Mouse (Mus musculus) spleen, postnatal 4 days (tissue): ENCODE data around the gene Cep63.

Experiments
- DNase-seq, 2 experiments: peaks; one replicate each; pipeline ENCODE4 v3.0.0; 2022; ENCODE audit warnings: low spot score in 2 of 2

Cep63 gene

DNA sequence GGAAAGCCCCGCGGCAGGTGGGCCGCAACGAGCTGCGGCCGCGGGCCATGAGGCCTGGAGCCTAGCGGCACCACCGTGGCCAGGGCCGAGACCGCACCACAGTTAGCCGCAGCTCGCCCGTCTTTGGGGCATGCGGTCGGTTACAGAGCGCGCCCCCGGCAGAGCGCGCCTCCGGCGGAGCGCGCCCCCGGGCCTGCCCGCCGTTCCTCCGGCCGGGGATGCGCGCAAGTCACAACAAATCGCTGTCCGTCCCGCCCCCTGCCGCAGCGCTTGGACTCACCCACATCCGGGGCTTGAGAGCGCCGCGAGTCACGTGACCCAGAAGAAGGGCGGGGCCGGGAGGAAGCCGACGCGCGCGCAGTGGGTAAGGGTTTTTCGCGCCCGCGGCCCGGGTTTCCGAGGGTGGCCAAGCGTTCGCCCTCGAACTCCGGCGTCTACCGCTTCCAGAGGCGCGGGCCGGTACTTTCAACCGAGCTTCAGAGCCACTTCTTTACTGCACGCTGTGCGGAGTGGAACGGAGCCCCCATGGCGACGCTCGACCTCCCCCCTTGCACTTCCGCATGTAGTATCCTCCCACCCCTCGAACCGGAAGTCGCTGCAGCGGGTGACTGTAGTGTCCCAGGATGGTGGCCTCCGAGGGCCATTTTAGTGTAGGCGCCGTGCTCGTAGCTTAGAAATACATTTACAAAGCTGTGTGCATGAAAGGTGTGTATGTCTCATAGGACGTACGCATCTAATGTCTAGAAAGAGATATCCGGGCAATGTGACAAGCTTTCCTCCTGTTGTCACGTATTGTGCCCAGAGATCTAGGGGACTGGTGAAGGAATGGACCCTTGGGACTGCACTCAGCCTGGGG is at the start of gene Cep63, which contains the start of gene Anapc13:
Cep63 (minus strand) TSS at position 552 of the 856 bp plus-strand sequence.
Anapc13 (plus strand) TSS at position 314 of the 856 bp plus-strand sequence.
- peak; percentile 98 to 99 for DNase-seq

DNA sequence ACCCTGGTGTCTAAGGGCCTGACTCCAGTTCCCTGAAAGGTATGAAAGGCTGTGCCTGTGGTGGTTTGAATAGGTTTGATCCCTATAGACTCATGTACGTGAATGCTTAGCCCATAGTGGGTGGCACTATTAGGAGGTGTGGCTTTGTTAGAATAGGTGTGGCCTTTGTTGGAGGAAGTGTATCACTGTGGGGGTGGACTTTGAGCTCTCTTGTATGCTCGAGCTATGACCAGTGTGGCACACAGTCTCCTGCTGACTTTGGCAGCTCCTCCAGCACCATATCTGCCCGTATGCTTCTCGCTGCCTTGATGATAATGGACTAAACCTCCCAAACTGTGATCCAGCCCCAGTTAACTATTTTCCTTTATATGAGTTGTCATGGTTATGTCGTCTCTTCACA is 49.6 kb upstream of the Cep63 start:
- no peak for DNase-seq

DNA sequence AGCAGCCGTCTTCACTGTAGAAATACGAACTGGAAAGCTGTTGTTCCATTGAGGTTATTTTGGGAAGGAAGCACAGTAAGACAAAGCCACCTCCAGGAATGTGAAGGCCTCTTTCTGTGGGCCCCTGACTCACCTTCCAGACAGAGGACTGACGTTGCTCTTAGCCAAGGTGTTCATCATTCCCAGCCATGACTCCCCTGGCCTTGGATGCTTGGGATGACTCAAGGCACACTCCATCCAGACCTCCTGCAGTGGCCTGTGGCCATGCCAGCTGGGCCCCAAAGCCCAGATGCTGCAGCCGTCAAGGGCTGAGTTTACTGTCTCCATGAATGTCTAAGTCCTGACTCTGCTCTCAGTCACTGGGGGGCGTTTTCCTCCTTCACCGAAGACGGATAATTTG is 47.0 kb upstream of the Cep63 start:
- DNase-seq: no peak

DNA sequence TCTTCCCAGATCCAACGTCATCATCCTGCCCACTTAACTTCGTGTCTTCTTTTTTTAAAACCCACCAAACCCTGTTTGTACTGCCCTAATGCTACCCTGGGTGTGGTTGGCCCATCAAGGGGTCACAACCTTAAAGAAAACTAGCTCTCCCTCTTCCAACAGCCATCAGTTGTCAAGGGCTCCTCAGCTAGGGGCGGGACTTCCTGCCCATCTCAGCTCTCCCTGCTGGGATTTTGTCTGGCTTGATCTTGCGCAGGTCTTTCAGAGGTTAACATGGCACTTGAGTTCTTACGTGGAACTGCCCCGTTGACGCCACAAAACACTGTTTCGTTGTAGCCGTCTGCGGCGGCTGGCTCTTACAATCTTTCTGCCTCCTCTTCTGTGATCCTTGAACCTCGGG is 42.6 kb upstream of the Cep63 start:
- DNase-seq: no peak

DNA sequence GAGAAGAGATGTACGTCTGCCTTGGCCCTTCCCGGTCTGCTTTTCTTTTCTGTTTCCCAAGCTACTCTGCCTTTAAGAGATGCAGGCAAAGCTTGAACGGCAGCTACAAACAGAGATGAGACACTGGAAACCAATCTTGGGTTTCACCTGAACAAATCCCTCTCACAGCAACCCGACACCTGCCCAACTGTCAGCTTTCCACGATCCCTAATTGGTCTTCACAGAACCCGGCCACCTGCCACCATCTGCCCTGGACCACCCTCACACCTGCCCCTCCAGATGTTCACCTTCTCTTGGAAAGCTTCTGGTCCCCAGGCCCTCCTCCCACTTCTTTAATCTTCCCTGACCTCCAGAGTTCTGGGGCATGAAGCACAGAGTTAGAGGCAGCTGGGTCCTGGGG is 41.8 kb upstream of the Cep63 start:
- DNase-seq: no peak

DNA sequence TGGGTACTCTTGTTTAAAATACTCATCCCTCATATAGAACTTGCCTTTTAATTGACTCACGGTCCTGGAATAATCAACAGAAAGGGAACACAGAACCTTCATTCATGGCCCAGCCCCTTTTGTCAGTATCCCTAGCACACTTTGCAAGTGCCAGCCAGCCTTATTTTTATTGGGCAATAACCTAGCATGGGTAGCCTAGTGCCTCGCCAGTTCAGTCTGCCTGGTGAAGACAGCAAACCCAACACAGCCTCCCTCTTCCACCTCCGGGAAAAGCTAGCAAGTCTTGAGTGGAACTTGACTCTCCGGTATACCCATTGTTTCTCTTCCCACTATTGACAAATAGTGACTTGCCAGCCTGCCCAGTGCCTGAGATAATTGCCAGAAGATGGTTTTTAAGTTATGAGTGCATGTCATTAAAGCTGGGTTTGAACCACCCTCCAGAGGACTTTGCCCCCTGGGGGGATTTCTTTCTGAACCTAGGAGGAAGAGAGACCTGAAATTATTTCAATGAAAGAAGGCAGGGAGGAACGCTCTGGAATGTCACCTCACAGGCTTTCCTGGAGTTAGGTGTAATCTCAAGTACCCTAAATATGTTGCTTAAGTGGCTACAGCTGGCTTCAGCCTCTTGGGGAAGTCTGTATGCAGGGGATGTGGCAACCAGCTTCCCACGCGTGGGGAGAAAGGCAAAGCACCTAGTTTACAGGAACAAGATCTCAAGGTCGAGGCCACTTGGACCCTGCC is 30.2 kb upstream of the Cep63 start:
- no peak for DNase-seq

DNA sequence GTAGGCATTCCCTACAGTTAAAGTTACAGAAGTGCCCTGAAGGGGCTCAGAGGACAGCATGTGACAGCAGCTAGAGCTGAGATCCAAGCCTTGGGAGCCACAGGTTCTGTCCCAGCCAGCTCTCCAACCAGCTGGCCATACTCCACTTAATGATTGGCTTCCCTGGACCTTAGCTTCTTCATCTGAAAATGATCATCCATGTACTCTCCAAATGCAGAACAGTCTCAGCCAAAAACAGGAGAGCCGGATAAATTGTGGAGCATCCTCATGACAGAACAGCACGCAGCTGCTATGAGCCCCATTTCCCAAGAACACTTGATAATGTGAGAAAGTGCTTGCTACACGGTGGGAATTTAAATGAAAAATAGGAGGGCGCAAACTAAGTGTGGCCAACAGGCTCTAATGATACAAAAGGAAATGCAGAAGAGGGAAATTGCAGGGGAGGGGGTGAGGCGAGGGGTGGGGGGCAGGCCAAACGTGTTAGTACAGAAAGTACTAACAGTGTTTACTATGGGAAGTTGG is 24.9 kb upstream of the Cep63 start:
- DNase-seq: no peak

DNA sequence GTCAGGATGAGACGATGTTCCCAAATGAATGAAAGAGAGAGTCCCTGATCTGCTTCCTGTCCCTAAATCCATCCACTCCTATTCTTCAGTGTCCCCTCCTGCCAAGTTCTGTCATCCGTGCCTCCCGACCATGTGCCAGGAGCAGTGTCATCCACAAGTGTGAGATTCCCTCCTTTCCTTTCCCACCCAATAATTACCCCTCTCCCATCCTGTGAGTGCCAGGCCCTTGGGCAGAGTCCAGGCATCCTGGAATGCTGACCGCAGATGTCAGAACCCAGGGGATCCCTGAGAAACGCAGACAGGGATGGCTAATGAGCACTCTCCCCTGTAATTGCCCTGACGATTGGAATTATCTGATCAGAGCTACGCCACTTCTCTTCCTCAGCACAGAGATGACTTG is 24.3 kb upstream of the Cep63 start:
- DNase-seq: no peak

DNA sequence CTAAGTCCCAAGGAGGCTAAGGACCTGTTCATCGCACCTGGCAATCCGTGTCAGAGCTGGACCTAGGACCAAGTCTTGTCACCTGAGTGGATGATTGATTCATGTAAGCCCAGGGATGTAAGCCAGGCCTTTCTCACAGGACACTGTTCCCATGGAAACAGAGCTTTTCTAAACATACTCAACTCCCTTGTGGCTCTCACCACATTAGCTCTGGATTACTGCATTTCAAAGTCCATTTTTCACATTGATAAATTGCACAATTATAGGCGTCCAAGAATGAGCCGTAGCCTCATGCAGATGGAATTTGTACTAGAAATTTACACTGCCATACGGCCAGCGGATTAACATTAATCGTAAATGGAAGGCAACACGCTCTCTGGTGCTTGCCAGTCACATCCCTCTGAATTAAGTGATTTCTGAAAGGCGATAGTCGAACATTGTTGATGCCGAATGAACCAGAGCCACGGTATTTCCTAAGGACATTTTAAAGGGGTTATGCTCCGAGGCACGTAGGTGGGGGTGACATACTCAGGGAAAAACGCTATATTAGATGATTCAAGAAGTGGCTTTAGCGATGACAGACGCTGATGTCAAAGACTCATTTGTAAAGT is 23.7 kb upstream of the Cep63 start:
- no peak for DNase-seq

DNA sequence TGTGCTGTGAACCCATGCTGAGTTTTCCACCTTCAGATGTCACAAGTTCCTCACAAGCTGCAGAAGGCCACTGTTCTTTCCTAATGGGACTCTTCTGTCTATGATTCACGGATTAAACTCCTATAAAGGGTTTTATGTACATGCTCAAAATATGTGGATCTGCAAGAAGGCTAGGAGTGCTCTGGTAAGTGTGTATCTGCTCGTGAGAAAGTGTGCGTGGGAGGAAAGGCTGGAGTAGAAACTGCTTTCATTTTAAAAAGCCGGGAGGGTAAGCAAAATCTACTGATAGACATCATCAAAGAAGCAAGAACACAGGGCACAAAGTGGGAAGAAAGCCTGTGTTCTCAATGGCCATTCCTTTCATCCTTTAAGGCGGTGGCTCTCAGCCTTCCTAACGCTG is 20.7 kb upstream of the Cep63 start:
- DNase-seq: no peak

DNA sequence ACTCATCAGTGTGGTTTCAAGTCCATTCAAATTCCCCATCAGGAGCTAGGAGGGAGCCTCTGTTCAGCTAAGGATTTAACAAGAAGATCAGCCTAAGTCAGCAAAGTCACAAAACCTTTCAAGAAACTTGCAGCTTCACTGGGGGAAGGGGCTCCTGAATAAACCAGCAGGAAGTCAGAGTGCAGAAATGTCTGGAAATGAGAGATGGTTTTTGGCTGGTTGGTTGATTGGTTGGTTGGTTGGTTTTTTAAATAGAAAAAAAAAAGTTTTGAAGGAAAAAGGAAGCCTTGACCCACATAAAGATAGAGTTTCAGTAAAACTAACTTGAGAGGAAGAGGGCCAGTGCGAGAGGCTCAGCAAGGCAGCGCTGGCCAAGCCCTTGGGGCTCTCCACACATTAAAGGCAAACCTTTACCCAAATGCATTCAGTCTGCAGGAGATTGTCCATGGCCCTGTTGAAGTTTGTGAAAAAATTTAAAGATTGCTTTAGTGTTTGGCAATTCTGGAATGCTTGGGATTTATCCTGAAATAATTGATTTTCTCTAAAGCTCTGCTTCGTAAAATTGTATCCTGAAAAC is 18.9 kb upstream of the Cep63 start:
- DNase-seq: no peak

DNA sequence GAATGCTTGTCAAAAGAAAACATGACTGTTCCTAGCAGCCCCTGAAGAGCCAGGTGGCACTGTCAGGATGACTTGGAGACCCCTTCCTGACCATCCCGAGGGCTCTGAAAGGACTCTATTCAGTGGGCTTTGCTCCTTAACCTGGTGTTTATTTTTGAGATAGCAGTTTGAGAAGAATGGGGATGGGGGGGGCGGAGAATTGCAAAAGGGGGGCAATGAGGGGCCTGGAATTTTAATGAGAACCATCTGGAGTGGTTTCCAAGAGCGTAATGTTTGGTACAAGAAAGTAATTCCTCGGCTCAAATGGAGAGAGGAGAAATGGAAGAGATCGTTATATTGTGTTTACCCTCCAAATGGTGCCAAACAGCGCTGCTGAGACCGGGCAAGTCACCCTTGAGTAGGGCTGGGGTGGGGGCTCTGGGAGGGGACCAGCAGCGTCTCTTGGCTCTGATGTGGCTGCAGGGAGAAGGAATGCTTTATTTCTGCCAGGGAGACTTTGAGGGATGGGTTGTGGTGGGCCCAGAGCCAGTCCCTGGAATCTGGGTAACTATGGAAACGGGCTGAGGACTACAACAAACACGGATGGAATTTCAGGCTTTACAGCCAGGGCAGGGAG is 17.3 kb upstream of the Cep63 start:
- DNase-seq: no peak

DNA sequence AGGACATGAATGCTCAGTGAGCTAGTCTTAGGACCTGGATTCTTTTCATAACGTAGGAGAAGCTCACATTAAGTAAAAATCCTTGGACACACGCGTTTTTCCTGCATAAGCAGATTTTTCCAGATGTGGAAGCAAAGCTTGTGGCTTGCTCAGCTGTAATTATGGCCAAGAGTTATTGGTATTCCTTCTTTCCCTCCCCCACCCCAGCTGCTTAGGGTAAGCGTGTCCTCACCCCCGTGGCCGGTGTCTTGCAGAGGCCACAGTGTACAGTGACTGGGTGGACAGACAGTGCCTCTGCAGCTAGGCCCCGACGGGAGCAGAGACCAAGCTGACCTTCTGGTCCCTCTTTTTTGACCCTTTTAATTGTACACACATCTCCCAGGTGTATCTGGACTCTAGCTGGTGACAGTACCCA is 16.7 kb upstream of the Cep63 start:
- no peak for DNase-seq

DNA sequence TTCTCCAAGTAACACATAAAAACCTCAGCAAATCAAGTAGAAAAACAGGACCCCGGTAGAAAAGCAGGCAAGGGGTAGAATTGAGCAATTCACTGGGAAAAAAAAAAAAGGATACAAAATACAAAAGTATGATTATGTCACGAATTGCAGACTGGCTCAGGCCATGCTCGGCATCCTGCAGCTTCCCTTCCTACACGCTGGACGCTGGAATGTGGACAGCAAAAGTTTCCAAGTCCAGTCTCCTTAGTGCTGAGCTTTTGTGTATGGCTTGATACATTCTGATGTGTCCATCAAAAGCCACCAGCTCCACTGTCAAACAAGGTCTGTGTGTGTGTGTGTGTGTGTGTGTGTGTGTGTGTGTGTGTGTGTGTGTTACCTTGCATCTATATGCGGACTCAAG is 15.2 kb upstream of the Cep63 start:
- DNase-seq: no peak

DNA sequence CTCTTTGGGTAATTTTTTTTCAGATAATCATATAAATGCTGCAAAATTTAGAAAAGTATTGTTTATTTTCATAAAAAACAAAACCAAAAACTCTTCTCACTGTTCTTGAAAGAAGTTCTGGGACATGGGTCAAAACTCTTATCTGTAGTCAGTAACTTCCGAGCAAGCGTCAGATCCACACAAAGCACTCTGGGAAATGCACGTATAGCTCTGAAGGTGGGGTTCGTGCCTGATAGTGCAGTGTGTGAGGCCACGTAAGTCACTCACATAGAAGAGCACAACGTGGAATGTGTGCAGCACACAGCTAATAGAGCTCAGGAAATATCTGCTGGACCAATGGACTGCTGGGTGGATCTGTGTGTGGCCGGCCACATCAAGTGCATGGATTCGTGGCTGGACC is 13.2 kb upstream of the Cep63 start:
- no peak for DNase-seq

DNA sequence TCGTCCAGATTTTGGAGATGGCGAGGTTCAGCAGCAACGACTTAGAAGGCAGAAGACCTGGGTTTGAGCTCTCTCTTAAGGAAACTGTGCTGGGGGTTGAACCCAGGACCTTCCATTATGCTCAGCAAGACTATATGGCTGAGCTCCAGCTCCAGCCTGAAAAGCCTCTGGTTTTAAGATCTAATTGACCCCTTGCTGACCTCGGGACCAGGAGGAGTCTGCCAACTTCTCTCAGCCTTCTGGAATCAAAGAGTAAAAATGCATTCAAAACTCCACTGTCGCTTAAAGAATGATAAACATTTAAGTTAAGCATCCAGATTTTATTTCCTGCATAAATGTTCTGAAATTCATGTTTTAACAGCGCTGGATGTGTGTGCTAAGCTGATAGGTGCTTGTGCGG is 12.6 kb upstream of the Cep63 start:
- DNase-seq: no peak

DNA sequence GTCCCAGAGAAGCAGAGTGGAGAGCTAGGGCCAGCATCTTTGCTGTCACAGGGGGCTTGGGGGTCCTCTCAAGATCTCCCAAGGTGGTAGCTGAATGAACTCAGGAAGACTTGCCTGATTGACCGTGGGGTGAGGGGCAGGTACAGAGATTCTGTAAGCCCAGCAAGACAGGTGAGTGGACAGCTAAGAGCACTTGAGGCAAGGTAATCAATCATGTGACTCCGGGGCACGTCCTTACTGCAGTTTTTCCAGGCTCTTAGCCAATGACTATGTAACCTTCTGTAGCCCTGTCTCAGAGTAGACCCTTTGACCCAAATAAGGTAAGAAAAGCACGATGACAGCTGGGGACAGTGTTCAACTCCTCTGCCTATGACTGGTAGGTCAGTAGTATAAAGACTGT is 10.8 kb upstream of the Cep63 start:
- no peak for DNase-seq

DNA sequence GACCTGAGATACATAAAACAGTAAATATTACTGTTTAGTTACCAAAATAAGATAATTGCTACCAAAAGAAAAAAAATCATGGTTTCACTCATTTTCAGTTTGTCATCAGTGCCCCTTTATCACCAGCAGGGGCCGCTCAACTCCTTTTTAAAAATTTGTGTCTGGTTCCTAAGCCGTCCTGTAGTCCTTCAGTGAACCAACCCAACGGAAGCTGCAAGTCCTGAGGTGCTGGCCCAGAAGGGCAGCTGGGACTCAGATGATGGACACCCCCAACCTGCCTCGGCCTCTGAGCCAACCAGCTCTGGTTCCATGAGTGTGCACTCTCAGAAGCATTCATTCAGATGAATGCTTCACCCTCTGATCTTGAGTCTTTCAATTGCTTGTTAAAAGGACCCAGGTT is 10.2 kb upstream of the Cep63 start:
- peak in 1 of 2 experiments; percentile 36 for DNase-seq

DNA sequence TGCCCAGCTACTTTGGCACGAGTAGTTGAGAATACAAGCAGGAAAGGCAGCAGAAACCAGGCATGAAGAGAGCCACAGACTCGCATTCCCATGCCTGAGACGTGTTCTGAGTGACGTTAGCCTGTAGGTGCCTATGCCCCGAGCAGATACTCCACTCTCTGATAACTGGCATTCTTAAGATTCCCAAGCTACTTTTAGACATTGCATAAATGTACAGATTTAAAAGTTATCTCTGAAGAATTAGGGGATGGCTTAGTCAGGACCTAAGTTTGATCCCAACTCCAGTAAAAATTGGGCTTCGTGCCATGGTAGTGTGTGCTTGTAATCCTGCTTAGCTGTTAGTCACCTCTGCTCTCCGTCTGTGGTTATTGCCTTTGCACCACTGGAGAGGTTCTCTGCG is 8.1 kb upstream of the Cep63 start:
- no peak for DNase-seq

DNA sequence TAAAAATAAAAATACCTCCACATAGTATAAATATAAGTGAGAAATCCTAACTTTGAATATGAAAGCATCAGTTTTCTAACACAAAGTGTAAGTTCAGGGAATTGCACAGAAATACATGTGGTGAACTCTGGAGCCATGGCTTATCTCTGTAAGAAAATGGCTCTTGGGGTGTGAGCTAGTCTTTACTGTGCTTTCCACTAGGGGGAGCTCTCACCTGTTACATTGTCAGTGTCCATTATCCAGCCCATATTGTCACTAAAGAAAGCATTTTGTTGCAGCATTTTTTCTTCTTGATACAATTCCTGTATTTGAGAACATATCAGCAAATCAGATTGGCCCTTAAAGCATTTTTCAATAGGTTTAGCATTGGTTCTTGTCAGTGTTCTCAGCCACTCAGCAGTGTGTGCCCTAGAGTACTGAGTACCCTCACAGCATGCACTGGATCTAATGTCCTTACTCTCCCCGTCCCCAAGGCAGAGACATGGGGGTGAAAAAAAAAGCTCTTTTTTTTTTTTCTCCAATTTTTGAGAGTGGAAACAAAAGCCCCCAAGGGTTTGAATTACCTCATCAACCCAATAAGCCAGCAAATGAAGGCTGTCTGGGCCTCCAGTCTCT is 6.7 kb upstream of the Cep63 start:
- peak; percentile 56 to 70 for DNase-seq

DNA sequence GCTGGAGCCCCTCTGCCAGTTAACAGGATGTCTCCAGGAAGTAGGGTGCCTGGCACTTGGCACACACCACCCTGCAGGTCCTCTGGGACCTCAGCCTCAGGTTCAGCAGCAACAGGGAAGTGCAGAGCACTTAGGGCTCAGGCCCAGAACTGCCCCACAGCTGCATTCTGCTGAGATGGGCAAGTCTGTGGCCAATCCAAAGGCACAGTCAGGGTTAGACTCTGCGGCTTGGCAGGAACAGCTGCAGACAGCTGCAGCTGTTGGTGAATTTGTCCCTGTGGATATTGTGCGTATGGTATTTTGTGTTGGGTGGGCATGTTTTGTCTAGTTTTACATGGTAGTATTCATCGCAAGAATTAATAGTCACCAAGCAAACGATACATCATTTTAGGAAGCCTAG is 5.8 kb upstream of the Cep63 start:
- no peak for DNase-seq
